Mouse (Mus musculus) testis, postnatal 10 days (tissue): ENCODE measurements at regions not wholly inside any gene's neighbourhood (a gene's known extent, or its start where the extent isn't known, plus 50 kb on each side); places are given as distances from the start of the nearest gene placed in this dataset.
A peak's percentile ranks its signal among the peaks of the same experiment; 100 is the strongest.

Experiments
- DNase-seq: peaks from one replicate; pipeline ENCODE4 v3.0.0; 2021; ENCODE audit warnings: low spot score

DNA sequence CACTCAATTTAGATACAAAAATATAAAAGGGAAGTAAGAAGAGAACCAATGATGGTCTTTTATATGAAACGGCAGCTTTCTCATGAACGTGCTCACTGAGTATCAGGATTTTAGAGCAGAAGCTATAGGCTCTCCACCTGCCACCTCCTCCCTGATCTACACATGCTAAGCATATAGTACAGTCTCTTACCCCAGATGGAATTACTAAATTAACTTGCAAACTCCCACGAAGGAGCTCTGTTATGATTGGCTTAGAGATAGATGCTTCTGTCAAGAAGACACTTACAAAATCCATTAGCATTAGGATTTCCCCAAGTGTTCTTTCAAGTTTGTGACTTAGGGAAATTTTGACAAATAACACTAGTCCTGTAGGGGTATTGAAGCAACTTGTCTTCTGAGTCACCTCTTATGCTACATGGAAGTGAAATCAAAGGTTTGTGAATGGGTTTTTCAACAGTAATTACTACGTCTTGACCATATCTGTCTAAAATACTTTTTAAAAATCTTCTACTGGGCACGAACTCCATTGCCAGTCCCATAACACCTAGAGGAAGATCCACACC is 60.6 kb downstream of the Crygs start:
- no peak for DNase-seq

DNA sequence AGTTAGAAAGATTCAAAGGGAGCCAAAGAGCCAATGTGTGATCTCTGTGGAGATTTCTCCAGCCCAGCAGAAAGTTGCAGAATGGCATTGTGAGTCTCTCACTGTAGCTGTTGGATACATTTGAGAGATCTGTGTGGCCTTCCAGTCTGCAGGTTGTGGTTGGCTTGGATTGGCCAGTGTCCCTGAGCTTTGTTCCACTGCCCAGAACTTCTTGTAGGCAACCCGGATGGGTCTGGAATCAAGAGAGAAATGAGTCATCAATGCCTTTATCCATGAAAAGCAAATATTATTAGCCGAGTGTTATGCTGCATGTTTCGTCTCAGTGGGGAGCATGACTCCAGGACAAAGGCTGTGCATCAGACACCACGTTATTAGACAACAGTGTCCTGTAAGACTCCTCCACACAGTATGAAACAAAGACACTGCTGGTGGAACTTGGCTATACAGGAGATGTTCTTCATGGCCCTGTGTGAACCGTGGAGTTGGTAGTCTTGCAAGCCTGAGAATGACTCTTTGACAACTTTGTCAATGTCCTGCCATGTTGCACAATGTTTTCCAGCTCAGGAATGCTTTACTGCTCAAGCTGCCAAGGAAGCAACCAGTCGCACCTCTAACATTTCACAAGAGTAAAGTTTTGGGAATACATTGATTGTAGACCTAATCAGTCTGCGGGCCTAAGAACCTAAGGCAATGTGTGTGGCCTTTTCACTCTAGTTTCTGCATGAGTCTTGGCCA is 67.1 kb downstream of the Crygs start:
- no peak for DNase-seq

DNA sequence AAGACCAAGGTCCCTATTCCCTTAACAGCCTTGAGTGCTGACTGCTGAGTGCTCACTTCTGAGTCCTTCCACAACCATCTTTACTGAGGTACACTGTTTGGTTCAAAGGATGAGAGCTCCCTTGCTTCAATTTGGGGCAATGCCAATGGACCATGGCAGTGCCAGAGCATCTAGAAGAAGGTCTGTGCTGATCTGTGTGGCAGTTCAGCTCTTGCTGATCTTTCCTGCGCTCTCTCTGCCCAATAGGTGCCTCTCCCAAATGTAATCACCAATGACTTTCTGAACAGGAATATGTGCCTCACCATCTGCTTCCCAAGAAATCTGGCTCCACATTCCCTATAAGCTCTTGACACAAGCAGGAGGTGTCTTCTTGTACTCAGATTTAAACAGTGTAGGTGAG is 67.9 kb downstream of the Crygs start:
- DNase-seq, result no peak

DNA sequence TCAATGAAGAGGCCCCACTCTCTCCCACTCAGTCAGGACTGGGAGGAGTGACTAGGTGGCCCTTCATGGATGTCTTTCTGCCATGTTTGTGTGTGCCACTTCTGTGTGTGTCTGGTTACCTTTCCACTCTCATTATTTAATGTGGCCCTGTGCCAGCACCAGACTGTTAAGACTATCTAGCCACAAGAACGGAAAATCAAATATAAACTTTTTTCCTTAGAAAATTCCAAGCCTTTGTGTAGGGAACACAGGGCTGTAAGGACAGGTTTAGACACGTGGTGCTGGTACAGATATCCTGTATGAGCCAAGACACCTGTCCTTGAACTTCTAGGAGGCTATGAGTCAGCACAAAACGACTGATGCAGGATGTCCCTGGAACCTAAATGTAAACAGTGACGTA is 69.9 kb downstream of the Crygs start:
- no peak for DNase-seq

DNA sequence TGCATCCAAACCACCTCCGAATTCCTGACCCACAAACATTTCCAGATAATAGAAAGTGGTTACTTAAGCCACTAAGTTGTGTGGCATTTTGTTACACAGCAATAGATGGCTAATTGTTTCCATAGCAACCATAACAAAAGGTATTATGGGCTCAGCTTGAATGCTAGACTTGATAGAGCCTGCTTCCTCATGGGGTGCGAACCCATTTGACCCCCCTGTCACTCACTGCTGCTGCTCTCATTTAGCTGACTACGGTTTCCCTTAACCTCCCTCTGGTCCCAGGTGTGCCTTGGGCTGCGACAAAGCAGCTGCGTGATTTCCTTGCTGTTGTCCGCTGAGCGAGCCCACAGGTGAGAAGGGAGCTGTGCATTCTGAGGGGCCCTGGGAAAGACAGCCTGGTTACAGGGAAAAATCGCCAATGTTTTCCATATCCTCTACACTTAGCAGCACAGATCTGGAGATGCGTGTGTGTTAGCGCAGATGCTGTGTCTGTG is 76.8 kb downstream of the Crygs start:
- no peak for DNase-seq

DNA sequence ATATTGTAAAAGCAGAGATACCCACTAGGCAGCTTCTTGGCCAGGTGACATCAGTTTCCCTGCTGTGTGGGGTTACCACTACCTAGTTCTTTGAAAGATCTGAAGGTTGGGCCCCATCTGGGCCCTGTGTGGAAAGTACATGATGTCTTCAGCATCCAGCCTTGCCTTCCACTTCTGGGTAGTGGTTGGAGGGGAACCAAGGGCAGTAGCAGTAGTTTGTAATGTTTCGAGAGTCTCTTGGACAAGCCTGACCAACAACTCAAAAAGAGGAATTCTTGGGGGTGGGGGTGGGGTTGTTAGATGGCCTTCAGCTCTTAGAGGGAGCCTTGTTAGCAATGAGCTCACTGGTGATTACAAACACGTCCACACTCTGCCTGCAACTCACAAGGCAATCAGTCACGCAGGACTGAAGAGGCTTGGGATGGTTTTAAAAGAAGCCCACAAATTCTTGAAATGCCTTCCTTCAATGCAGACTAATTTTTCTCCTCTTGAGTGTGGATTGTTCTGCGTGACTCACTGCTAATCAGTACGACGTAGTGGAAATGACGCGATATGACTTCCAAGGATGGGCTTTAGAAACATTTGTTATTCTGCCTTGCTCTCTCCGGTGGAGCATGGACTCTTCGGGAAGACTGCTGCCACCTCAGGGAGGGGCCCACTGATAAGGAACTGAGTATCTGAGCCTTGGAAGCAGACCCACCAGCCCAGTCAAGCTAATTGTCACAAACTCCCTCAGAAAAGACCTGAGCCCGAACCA is 76.9 kb upstream of the Dgkg start:
- no peak for DNase-seq

DNA sequence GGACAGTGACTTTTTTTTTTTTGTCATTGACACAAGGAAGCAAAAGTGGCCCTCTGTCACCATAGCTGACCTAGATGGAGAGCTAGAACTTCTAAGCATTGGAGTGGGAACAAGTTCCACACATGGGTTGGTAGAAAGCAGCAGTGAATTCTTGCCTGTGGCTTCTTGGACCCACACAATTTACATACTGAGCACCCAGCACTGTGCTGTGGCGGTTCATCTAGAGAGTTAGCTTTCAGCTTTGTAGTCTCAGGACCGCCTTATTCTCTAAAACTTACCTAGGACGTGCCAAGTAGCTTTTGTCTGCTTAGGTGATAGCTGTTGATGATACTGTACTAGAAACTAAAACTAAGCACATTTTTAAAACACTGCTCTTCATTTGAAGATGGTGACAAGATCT is 72.1 kb upstream of the Dgkg start:
- no peak for DNase-seq

DNA sequence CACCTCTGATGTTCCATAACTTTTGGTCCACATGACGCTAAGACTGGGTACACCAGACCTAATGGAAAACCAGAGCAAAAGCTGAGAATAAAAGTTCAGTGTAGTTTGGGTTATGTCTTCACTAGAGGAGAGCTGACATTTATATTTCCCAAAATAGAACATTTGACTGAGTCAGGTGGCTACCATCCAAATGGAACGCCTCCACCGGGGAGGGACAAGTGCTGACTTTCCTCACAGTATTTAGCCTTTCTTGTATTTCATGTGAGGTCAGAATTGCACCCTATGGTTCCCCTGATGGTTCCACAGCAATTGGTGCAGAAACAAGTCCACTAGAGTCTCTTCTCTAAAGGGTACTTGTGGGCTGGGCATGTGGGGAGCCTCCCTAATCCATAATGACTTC is 68.2 kb upstream of the Dgkg start:
- no peak for DNase-seq

DNA sequence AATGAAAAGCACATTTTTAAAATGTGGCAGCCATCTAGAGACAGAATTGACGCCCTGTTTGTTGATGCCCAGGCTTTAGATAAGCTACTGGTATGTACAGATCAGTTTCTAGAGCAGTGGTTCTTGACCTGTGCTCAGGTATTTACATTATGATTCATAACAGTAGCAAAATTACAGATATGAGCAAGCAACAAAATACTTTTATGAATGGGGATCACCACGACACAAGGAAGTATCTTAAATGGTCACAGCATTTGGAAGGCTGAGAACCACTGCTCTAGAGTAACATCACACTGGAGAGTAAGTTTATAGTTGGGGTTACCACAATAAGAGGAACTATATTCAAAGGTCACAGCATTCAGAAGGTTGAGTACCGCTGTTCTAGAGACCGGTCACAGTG is 66.3 kb upstream of the Dgkg start:
- no peak for DNase-seq

DNA sequence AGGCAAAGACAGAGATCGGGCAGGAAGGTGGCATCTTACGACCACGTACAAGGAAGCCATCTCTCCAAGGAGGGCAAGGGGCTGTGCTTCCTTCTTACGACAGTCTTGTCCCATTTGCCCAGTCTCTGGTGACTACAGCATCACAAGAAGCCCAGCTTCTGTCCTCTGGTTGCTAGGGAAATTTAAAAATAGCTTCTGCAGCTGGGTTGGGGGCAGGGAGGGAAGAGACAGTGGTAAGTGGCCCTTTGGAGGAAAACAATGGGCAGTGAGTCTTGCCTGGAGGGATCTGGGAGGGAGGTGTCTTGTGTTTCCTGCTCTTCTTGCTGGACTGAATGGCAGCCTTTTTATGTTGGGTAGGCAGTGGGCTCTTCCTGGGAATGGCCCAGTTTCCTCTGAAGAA is 62.8 kb upstream of the Dgkg start:
- no peak for DNase-seq

DNA sequence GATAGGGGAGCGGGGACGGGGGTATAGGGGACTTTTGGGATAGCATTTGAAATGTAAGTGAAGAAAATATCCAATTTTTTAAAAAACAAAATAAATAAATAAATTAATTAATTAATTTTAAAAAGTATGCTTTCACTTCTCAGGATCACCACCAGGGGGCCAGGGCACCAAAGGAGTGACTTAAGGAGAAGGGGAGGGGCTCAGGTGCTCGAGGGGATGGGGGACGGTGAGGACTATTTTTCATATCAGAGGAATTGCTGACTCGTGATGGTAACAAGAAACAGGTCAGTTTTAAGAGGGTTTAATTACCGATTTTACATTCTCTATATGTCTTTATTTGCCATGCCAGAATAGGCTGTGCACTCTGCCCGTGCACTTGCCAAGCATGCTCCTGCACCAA is 62.3 kb upstream of the Dgkg start:
- peak; percentile 69 for DNase-seq

DNA sequence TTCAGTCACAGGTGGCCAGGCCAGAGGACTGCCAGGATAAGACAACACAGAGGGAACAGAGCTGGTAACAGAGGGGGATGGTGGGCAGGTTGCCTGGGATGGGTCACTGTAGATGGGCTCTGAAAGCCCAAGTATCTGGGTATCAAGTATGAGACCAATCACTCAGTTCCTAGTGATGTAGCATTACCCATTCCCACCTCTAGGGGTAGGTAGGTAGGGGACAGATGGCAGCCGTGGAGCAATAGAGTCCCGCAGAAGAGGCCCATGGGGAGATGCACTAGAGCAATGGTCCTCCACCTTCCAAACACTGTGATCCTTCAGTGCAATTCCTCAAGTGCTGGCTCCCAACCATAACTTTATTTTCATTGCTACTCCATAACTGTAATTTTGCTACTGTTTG is 60.4 kb upstream of the Dgkg start:
- DNase-seq, result no peak

DNA sequence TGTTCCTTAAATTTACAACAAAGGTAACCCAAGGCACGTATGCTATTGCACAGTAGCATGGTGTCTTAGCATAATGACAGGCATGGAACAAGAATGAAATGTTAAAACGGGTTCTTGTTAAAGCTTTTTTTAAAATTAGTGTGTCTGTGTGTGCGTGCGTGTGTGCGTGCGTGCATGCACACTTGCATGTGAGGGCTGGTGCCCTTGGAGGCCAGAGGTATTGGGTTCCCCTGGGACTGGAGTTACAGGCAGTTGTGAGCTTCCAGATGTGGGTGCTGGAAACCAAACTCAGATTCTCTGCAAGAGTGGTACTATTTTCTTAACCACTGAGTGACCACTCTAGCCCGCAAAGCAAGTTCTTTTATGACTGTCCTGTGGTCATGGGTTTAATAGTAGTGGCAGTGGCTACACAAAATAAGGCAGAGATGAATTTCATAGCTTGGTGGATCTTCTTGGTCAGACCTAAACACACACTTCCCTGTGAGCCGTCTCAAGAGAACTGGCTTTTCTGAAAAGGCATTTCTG is 59.3 kb upstream of the Dgkg start:
- DNase-seq, result no peak

DNA sequence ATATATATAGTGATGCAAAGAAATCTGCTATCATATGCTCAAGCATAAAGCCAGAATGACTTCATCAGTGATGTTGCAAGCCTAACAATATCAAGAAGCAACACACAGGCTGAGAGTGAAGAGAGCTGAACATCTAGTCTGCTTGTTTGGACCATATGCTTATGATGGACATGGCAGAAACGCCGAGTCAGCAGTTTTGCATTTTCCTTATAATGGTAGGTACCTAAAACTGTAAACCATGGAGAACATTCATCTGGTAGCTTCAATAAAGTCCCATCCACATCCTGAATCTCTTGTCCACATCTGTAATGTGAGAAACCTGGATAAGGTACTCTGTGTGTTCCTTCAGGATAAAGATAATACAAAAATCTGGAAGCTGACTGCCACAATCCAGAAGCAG is 57.3 kb upstream of the Dgkg start:
- DNase-seq, result no peak

DNA sequence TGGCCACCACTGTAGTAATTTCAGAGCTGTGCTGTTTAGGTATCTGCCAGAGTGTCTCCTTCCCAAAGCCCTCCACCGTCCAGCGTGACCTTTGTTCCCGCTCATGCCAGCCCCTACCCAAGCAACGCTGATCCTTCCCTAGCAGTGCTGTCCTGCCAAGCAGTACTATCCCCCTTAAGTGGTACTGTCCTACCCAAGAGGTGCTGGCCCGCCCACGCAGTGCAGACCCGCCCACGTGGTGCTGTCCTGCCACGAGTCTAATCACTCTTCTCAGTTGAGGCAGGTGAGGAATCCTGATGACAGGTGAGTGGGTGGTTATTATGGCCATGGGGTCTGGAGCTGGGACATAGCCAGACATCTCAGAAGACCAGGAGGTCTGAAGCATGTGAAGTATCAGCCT is 51.7 kb upstream of the Dgkg start:
- DNase-seq, result peak; percentile 45
